Mouse (Mus musculus) brain, embryonic 14.5 days (tissue): ENCODE data around the gene Zfp853.

Source experiments
- CTCF ChIP-seq: fragments of 200-500 bp; IDR thresholded peaks from 2 replicates; pipeline ENCODE4 v1.5.1; 2012; ENCODE audit warnings: inconsistent platforms, mild to moderate bottlenecking, moderate library complexity, borderline replicate concordance; ENCODE audit not compliant: insufficient read depth, insufficient read length; ENCODE audit errors: extremely low read depth
- POLR2A ChIP-seq: fragments of 200-500 bp; IDR thresholded peaks from 2 replicates; pipeline ENCODE4 v1.6.1; 2012; ENCODE audit warnings: mild to moderate bottlenecking, inconsistent platforms, borderline replicate concordance; ENCODE audit not compliant: poor library complexity, insufficient read depth, insufficient read length, severe bottlenecking; ENCODE audit errors: extremely low read depth

- TF ChIP-seq CTCF = no peak
- no peak for TF ChIP-seq POLR2A
These were observed 21.3 kb downstream of the Zfp853 start for GRCm38 (mm10) chr5:143272108-143272507.
